Mouse (Mus musculus) embryonic facial prominence, embryonic 11.5 days (tissue): ENCODE data around the gene Car10. TPM values are rescaled to one million over a fixed set of nuclear protein-coding genes. Genes with fewer than 3 reads are reported as not detected.
"Not testable (repeated sequence)": the region's sequence is repeated elsewhere in the genome, so short reads cannot be mapped to it uniquely, and the experiment has no call there.

Source experiments
- ATAC-seq: fragments of 200-750 bp; cut with Nextera tagmentation; replicated peaks from 2 replicates; pipeline ENCODE4 v1.8.0; 2017; ENCODE audit warnings: low read depth; ENCODE audit not compliant: insufficient number of reproducible peaks, low FRiP score, low TSS enrichment
- DNase-seq: peaks from one replicate; pipeline ENCODE4 v3.0.0-alpha.2; 2015; ENCODE audit warnings: low spot score
- H3K27ac ChIP-seq: fragments of 300-500 bp; sonication (generic); replicated peaks from 2 replicates; pipeline ENCODE4 v1.5.1; 2014; ENCODE audit warnings: mild to moderate bottlenecking, low read depth, low read length, control low read depth
- H3K27me3 ChIP-seq: fragments of 300-500 bp; sonication (generic); 2 replicates; pipeline ENCODE4 v1.6.1; 2014; ENCODE audit warnings: mild to moderate bottlenecking, low read length, moderate library complexity, mixed read lengths; ENCODE audit not compliant: control insufficient read depth, insufficient read depth
- H3K36me3 ChIP-seq: fragments of 300-500 bp; sonication (generic); replicated peaks from 2 replicates; pipeline ENCODE4 v1.6.1; 2014; ENCODE audit warnings: low read depth, mild to moderate bottlenecking, low read length, moderate library complexity, mixed read lengths; ENCODE audit not compliant: control insufficient read depth, insufficient read depth
- H3K4me1 ChIP-seq: fragments of 300-500 bp; sonication (generic); 2 replicates; pipeline ENCODE4 v1.6.1; 2014; ENCODE audit warnings: low read length, mixed read lengths; ENCODE audit not compliant: control insufficient read depth, insufficient read depth
- H3K4me2 ChIP-seq: fragments of 300-500 bp; sonication (generic); 2 replicates; pipeline ENCODE4 v1.6.1; 2014; ENCODE audit warnings: low read depth, mild to moderate bottlenecking, control low read depth, low read length, moderate library complexity
- H3K4me3 ChIP-seq: fragments of 300-500 bp; sonication (generic); 2 replicates; pipeline ENCODE4 v1.5.1; 2014; ENCODE audit warnings: low read depth, low read length, control low read depth
- H3K9ac ChIP-seq: fragments of 300-500 bp; sonication (generic); replicated peaks from 2 replicates; pipeline ENCODE4 v1.6.1; 2014; ENCODE audit warnings: mild to moderate bottlenecking, control low read depth, low read length
- H3K9me3 ChIP-seq: fragments of 300-500 bp; sonication (generic); replicated peaks from 2 replicates; pipeline ENCODE4 v1.6.1; 2016; ENCODE audit warnings: mild to moderate bottlenecking, low read length, inconsistent platforms, mixed read lengths; ENCODE audit not compliant: control insufficient read depth
- WGBS: fragments of 180-500 bp; shearing (Covaris S2); extraction: QIAGEN DNeasy Blood & Tissue Kit; methylation state at CpG from one replicate; pipeline ENCODE4 v1.1.7; 2014; 5-methylcytosine and 5-hydroxymethylcytosine counted together
- polyA plus RNA-seq: library from polyadenylated mRNA; unstranded; fragments of >200 nt; fragmentation: Nextera tagmentation; extraction: Ambion mirVana; gene quantifications from 2 replicates; pipeline ENCODE4 v1.2.1, GENCODE M21; 2014

Gene Car10
- polyA plus RNA-seq, 1 experiment from 2014 or later = 0.80 TPM

DNA sequence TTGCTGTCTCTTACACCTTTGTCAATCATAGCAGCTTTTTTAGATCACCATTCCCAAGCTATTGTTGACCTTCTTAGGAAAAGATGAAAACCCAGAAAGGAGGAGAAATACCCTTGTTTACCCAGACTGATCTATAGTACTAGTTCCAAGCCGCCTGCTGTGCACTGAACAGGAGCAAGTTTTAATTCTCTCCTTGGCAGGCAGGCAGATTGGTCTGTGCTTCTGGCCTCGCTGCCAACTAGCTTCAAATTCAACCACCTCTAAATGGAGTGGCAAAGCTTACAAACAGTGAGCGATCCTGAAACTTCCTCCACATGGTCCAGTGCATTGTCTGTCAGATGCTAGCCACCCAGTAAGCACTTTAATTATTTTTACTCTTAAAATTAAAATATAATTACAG, 247.0 kb downstream of the Car10 start:
- 77% methylated on average over 3 of the region's 3 CpGs for WGBS
- Histone ChIP-seq H3K4me3 (no peak overlapping the region), H3K4me1 (no peaks in the 10 kb centered on the region), H3K9ac (no peak overlapping the region), H3K4me2 (no peak overlapping the region), H3K27ac (no peak overlapping the region), H3K9me3 (no peaks in the 10 kb centered on the region), H3K27me3 (no peaks in the 10 kb centered on the region), H3K36me3 (no peaks in the 10 kb centered on the region)
- ATAC-seq = no peak
- DNase-seq = no peak

DNA sequence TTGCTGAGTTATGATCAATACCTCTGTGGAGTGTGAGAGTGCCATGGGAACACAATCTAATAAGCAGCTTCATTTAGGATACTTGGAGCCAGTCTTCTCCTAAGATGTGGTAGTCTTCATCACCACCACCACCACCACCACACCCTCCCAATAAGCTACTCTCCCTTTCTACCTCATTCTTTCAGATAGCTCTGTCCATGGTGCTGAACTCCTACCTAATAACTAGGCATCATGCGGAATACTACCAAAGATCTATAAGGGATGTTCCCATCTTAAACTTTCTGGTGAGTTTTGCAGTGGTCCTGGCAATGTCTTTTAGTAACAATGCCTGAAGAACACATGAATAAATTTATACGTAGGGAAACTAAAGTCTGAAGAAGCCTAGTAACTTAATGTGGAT, 263.7 kb downstream of the Car10 start:
- H3K27me3 ChIP-seq = no peaks in the 10 kb centered on the region
- no peaks in the 10 kb centered on the region for H3K4me1 ChIP-seq
- WGBS = 73% methylated on average over 2 of the region's 2 CpGs
- no peak for ATAC-seq
- no peak overlapping the region for H3K4me3 ChIP-seq
- H3K27ac ChIP-seq = no peak overlapping the region
- no peak overlapping the region for H3K4me2 ChIP-seq
- no peaks in the 10 kb centered on the region for H3K36me3 ChIP-seq
- peak; percentile 73 for DNase-seq
- no peak overlapping the region for H3K9ac ChIP-seq
- H3K9me3 ChIP-seq = no peaks in the 10 kb centered on the region

DNA sequence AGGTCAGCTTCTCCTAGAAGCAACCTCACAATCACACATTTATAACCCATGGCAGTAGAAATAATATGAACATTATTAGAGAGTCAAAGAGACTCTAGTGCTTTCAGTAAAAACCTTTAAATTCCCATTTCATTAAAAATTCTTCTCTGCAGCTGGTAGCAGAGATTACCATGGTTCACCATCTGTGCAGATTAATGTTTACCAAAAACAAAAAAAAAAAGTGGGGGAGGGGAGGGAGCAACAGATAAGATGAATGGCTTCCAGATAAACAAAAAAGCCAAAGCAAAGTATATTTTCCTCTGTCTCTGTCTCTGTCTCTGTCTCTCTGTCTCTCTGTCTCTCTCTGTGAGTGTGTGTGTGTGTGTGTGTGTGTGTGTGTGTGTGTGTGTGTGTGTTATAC, 266.3 kb downstream of the Car10 start:
- H3K4me2 ChIP-seq = no peak overlapping the region

DNA sequence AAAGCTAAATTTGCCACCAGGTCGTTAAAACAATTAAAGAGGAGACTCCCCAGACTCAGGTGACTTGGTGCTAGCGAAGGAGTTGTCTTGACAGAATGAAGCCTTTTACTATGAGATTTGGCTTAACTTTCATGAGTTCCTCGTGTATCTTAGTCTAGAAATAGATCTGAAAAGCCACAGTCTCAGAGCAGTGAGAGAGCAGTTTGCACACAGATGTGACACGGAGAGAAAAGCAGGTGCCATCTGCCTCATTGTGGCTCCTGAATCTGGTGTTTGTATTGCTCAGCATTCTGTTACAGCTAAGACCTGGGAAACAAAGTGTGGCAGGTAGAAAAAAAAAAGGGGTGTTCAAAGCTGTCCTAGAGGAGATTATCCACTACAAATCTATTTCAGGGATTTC, 269.4 kb downstream of the Car10 start:
- no peaks in the 10 kb centered on the region for H3K27me3 ChIP-seq
- ATAC-seq (no peak), DNase-seq (no peak)
- H3K4me3 ChIP-seq = no peak overlapping the region
- 62% methylated on average over 4 of the region's 4 CpGs for WGBS
- H3K4me1 ChIP-seq = no peaks in the 10 kb centered on the region
- H3K9me3 ChIP-seq = no peaks in the 10 kb centered on the region
- H3K36me3 ChIP-seq = no peaks in the 10 kb centered on the region
- H3K27ac ChIP-seq = no peak overlapping the region
- no peak overlapping the region for H3K4me2 ChIP-seq
- H3K9ac ChIP-seq = no peak overlapping the region

More for the DNA sequence above, 266.3 kb downstream of the Car10 start:
- H3K36me3 ChIP-seq = no peaks in the 10 kb centered on the region
- ATAC-seq (no peak), DNase-seq (no peak)
- H3K27me3 ChIP-seq = no peaks in the 10 kb centered on the region
- H3K9ac ChIP-seq = no peak overlapping the region
- H3K27ac ChIP-seq = no peak overlapping the region
- no peak overlapping the region for H3K4me3 ChIP-seq
- H3K9me3 ChIP-seq = no peaks in the 10 kb centered on the region
- no peaks in the 10 kb centered on the region for H3K4me1 ChIP-seq

DNA sequence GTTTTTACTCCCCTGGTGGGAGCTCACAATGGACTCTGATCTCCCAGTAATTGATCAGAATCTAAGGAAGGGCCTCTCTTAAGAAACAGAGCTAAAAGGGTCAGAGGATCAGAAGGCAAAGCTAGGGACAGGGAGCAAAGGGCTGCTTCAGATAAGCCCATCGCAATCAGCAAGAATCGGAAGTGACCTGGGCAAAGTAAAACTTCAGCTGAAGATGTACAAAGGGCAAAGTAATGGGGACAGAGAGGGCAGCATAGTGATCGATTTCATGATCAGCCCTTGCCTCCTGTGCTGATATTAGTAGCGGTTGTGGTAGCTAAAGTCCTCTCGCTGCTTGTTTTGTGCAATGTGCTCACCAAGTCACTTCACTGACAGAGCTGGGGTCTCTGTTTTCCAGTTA, 269.9 kb downstream of the Car10 start:
- WGBS = 71% methylated on average over 5 of the region's 5 CpGs
- ATAC-seq = no peak
- Histone ChIP-seq H3K27me3 (no peaks in the 10 kb centered on the region), H3K4me3 (no peak overlapping the region), H3K9me3 (no peaks in the 10 kb centered on the region), H3K36me3 (no peaks in the 10 kb centered on the region), H3K4me2 (no peak overlapping the region), H3K27ac (no peak overlapping the region), H3K4me1 (no peaks in the 10 kb centered on the region), H3K9ac (no peak overlapping the region)
- DNase-seq = no peak

DNA sequence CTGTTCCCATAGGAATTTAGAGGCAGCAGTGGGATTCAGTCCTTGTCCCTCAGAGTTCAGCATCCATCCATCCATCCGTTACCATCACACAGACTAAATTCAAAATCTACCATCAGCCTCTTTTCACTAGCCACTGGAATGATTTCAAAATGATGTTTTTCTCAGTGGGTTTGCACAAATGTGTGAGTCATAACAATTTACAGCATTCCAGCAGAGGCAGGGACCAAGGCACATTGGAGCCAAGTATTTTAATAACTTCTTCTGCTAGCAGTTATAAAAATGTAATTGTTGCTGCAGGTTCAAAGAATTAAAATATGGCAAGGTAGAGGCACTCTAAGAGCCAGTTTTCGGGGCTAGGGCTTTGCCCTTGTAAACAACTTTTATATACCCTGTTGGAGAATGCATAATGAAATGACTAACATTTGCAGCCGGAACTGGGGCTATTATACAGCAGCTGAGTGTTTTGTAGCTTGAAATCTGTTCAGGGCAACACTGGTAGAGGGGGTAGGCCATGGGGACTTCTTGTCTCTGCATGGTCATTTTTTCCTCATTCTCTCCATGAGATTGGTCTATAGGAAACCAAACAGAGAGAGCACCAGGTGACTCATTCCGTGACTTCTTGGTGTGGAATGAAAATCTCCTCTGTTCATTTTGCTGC, 276.0 kb downstream of the Car10 start:
- no peak overlapping the region for H3K9ac ChIP-seq
- WGBS = 79% methylated on average over 4 of the region's 4 CpGs
- no peaks in the 10 kb centered on the region for H3K4me1 ChIP-seq
- H3K9me3 ChIP-seq = no peaks in the 10 kb centered on the region
- H3K36me3 ChIP-seq = no peaks in the 10 kb centered on the region
- DNase-seq (no peak), ATAC-seq (no peak)
- H3K27ac ChIP-seq = no peak overlapping the region
- no peak overlapping the region for H3K4me2 ChIP-seq
- no peak overlapping the region for H3K4me3 ChIP-seq
- no peaks in the 10 kb centered on the region for H3K27me3 ChIP-seq

DNA sequence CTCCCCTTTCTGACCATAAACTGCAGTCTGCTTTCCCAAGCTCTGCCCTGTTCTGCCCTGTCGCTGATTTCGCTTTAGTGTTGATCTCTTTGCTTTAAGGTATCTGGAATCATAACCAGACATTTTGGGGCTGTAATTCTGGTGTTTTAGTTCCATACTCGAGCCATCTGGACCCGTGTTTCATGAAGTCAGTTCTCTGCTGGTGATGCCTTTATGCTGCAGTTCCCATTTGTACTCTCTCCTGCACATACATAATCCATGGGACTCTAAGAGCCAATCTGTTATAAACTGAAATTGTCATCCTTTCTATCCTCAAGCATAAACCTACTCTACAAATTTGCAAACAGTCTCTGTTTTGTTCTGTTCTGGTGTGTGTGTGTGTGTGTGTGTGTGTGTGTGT, 293.3 kb downstream of the Car10 start:
- no peak overlapping the region for H3K4me2 ChIP-seq
- no peak overlapping the region for H3K4me3 ChIP-seq
- no peaks in the 10 kb centered on the region for H3K27me3 ChIP-seq
- DNase-seq = no peak
- H3K27ac ChIP-seq = no peak overlapping the region
- no peaks in the 10 kb centered on the region for H3K9me3 ChIP-seq
- no peaks in the 10 kb centered on the region for H3K4me1 ChIP-seq
- no peaks in the 10 kb centered on the region for H3K36me3 ChIP-seq
- WGBS = 76% methylated on average over 4 of the region's 4 CpGs
- H3K9ac ChIP-seq = no peak overlapping the region
- no peak for ATAC-seq

DNA sequence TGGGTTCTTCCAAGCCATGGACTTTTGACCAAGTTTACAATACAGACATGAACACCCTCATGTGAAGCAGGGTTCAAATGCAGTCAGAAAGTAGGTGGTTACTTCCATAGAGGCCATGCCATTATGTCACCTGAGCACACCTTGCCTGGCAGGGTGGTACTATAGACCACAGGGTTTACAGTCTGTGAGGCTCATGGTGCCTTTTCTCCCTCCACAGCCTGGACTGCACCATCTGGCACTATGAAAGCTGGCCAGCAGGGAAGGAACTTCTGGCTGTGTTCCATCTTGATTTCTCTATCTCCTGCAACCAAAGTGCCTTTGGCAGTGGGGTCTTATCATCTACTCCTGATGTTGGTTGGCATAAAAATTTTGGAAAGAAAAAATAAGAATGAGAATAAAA, 295.5 kb downstream of the Car10 start:
- DNase-seq, H3K9me3 ChIP-seq, ATAC-seq, H3K4me1 ChIP-seq, H3K9ac ChIP-seq, H3K27ac ChIP-seq, H3K4me2 ChIP-seq, H3K4me3 ChIP-seq, H3K27me3 ChIP-seq, H3K36me3 ChIP-seq: not testable (repeated sequence)
